Mouse (Mus musculus): ENCODE data around the gene Bola1. TPM values are rescaled to one million over a fixed set of nuclear protein-coding genes. Genes with fewer than 3 reads are reported as not detected.
"Not testable (repeated sequence)": the region's sequence is repeated elsewhere in the genome, so short reads cannot be mapped to it uniquely, and the experiment has no call there.

Gene Bola1
- total RNA-seq, 2 experiments from 2014 or later: 28.6 to 31.3 TPM

DNA sequence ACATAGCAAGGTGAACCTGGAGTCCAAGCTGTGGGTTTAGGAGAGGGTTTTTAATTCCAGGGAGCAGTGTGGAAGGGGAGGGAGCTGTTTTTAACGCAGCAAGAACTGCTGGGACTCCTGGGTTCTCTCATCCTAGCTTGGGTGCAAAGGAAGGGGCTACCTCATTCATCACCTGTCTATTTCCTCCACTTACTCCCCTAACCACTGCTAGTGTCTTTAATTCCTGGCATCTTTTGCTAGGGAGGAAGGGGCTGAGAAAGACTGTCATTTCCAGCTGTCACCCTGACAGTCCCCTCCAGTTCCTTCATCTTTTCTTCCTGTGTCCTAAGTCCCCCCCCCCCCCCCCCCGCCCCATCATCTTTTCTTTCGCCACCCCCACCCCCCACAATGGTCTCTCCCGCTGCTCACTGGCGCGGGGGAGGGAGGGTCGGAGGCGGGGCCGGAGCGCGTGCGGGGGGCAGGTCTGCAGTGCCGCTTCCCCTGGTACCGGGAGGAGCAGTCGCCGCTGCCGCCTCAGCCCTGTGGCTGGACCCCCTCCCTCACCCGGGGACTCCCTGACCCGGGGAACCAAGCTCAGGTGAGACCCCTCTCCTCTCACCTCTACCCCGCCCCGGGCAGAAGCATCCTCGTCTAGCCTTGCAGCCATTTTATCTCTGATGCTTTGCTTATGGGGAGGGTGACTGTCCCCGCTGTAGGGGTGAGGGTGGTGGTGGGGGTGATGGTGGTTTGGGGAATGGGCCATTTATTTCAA is 38.6 kb downstream of the Bola1 start, which contains the start of gene Sv2a:
Gene Sv2a, plus strand, starts transcription at position 425 of the 751 bp plus-strand sequence.
- peak; percentile 71 for DNase-seq

DNA sequence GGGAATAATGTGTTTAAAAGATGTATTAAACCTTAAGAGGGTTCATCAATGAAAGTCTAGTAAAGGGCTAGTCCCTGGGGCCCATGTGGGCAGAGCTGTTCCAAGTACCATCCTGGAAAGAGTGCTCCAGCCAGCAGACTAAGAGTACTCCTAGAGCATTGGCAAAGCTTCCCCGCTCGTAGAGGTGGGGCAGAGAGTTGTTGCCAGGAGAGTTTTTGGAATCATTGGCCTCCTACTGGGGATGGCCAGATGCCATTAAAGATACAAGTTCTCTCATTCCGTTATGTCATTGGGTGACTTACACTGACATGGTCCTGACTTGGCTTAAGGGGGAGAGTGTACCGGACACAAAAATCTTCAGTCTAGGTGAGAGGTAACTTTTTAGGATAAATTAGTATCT is 40.0 kb downstream of the Bola1 start:
- DNase-seq: peak; percentile 70

DNA sequence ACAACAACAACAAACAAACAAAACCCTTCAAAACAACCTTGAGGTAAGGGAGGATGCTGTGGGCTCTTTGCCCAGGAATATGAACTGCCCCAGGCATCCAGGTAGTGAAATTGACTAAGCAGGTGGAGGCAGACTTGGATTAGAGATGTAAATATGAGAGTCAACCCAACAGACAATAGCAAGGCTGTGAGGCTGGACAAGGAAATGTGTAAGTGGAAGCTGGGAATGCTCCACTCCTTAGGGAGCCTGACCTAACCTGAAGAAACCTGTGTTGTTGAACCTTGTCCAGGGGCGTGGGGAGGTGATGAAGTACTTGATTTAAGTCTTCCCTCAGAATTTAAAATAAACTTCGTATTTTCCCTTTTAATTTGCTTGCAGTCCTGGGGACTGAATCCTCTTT is 40.6 kb downstream of the Bola1 start:
- no peak for DNase-seq

DNA sequence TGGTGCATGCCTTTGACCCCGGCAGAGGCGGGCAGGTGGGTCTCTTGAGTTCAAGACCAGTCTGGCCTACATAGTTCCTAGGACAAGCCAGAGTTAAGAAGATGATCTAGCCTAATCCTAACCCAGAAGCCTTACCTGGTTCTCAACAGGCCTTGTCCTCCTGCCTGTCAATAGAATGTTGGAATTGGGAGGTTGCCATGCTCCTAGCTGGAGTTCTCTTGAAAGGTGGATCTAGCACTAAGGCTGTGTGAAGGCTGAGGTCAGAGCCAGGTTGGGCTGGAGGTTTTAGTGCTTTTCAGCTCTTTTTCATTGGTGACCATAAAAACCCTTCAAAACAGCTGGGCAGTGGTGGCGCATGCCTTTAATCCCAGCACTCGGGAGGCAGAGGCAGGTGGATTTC is 41.1 kb downstream of the Bola1 start:
- DNase-seq: no peak

GRCm38 (mm10) chr3:96175251-96175650 is 44.3 kb downstream of the Bola1 start:
- DNase-seq: no peak

DNA sequence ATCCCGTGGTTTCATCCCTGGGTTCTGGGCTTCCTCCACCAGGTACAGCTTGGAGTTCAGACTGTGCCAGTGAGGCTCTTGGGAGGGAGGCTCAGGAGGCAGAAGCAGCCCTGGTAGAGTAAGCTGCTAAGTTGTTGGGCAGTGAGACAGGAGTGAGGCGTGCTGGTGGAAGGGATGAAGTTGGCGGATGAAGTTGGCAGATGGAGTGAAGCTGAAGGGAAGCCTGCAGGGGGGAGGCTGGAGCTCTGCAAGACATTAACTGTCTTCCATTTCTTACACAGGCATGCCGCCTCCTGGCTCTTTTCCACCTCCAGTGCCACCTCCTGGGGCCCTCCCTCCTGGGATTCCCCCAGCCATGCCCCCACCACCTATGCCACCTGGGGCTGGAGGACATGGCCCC is 45.5 kb downstream of the Bola1 start:
- not testable (repeated sequence) for DNase-seq

DNA sequence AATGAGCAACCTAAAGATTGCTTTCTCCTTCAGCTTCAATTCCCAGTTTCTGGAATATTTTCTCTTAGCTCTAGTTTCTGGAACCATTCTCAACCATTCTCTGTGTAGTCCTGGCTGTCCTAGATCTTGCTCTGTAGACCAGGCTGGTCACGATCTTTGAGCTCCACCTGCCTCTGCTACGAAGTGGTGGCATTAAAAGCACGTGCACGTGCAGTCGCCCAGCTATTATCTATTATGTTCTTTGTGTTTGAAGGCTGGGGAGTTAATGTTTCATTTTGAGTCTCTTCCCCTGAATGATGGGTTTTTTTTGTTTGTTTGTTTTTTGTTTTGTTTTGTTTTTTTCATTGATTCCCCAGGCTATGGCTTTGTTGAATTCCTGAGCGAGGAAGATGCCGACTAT is 46.3 kb downstream of the Bola1 start:
- no peak for DNase-seq

DNA sequence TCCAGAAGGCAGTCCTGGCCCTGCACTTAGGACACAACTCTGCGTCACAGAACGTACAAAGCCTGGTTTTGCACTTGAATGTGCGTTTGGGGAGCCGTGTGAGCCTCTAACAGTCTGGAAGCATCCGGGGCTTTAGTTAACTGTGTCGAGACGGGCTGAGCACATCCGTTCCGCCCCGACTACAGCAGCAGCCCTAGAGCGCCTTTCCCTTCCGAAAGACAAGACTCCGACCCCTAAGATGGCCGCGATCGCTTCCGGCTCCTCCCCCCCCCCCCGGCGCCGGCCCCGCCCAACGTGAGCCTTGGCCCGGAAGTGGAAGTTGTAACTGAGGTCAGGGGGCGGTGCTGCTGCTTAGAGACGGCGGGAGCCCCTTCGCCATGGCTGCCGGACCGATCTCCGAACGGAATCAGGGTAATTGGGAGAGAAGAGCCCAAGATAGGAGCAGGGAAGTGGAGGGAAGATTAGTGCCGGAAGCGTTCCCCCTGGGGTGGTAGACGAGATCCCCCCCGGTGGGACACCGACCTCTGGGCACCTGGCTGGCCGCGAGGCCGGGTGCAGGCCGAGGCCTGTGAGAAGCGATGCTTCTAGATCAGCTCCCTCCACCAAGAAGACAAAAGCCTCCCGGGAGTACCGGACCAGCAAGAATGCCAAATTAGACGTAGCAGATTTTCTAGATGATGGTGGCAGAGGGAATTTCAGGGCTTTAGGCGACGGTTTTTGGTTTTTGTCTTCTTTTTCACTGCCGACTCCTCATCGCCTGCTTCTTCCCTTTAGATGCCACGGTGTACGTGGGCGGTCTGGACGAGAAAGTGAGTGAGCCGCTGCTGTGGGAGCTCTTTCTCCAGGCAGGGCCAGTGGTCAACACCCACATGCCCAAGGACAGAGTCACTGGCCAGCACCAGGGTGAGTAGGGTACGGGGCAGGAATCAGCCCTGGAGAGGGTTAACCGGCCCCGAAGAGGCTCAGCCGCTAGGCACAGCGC is 47.0 kb downstream of the Bola1 start, which contains the start of gene Sf3b4:
Gene Sf3b4, plus strand, starts transcription at position 136 of the 982 bp plus-strand sequence.
- DNase-seq: peak; percentile 93

GRCm38 (mm10) chr3:96171583-96172196 is 47.8 kb downstream of the Bola1 start:
- no peak for DNase-seq

GRCm38 (mm10) chr3:96170976-96171545 is 48.4 kb downstream of the Bola1 start:
- DNase-seq: no peak

DNA sequence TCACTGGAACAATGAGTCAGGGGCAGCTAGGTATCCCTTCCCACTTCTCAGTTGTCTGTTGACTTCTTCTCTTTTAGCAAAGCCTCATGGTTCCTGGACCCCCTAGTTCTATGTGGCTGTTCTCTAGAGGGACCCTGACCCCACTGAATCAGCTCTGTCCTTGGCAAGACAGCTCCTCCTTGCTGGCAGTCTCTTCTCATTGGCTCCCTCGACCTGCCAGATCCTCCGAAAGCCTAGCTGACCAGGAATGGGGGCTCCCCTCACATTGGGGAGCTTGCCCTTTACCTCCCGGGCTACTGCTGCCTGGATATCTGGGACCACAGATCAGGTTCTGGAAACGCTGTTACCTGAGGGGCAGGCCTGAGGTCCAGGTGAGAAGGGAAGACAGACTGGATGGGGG is 49.2 kb downstream of the Bola1 start:
- peak; percentile 52 for DNase-seq

DNA sequence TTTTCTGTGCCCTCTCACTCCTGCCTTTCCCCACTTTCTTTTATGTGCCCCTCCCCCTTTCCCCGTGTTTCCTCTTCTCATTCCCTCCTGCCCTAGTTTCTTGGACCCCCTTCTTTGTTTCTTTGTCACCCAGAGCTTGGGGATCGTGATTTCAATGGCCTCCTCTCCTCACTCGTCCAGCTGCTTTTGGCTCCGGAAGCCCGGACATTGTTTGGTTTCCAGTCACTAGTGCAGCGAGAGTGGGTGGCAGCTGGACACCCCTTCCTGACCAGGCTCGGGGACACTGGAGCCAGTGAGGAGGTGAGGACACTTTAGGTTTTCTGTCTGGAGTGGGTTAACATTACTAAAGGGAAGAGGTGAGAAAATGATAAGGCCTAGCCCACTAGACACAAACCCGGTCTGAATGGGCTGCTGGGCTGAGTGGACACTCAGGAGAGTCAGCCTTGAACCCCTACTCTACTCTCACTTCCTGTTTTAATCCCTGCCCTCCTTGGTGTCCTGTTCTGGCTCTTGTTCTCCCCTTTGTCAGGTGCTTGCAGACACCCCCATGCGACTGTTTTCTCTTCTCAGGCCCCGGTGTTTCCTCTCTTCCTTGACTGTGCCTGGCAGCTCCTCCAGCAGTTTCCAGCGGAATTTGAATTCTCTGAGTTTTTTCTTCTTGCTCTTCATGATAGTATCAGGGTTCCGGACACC is 50.9 kb downstream of the Bola1 start:
- DNase-seq: no peak

- no peak for DNase-seq
Measured at GRCm38 (mm10) chr3:96163040-96163439, 56.5 kb downstream of the Bola1 start.

DNA sequence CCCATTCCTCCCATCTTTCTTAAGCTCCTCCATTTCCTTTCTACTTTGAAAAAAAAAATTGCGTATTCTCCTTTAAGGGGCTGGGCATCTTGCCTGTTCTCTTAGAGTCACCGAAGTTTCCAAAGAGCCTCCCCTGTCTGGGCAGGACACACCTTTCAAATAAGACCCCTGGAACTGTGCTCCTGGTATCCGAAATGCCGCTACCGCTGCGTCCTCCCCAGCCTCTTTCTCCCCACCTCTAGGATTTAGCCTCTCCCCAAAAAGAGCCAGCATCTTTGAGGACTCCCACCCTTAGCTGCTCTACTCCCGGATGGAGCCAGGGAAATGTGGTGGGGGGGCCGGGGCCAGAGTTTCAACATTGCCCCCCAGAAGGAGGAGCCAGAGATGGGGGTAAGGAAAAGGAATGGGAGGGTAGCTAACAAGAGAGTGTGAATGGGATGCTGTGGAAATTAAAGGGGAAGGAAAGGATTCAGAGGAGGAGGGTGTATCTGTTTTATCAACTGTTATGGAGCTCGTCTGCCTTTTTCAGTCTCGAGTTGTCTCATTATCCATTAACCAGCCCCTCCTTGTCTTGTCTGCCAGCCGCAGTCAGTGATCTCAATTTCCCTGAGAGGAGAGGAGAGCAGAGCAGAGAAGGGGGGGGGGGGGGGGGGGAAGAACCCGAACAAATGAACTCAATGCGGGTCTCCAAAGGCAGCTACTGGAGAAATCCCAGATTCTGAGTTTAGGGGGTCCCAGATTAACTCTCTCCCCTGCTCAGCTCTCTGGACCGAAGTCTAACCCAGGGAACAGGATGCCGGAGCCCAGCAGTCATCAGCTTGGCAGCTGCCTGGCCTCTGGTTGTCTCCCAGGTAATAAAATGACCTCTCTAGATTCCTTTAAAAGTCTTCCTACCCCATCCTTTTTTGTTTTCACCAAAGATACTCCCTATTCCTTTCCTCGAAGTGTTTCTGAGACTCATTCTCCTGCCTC is 57.4 kb downstream of the Bola1 start, which contains the start of gene Mtmr11:
Gene Mtmr11, plus strand, starts transcription at position 136 of the 972 bp plus-strand sequence.
- peak; percentile 41 for DNase-seq

DNA sequence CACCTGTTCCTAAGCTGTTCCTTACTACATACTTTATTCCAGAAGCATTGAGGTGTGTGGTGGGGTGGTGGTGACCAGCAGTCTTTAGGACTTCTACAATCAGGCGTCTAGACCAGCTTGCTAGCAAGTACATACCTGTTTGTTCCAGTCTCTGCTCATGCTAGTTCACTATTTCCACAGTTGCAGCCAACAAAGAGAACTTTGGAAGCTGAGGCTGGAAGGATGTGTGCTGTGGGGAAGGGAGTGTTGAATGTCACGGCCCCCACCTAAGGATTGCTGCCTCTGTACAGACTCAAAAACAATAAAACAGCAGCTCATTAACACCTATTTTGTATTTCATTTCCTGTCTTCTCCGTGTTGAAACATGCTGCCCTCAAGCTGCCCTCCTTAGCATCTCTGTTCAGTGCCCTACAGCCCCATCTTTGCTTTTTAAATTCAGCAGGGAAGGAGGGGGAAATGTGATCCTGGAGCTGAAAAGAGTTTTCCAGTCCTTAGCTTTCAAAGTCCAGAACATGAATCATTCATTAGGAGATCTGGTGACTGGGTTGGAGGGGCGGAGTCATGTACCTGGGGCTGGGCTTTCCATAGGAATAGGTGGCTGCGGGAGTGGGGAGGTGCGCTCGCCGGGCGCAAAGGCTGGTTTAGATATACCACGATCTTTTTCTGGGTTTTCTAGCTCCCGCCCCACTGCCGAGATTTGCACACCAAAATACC is 58.5 kb downstream of the Bola1 start:
- DNase-seq: peak; percentile 78

DNA sequence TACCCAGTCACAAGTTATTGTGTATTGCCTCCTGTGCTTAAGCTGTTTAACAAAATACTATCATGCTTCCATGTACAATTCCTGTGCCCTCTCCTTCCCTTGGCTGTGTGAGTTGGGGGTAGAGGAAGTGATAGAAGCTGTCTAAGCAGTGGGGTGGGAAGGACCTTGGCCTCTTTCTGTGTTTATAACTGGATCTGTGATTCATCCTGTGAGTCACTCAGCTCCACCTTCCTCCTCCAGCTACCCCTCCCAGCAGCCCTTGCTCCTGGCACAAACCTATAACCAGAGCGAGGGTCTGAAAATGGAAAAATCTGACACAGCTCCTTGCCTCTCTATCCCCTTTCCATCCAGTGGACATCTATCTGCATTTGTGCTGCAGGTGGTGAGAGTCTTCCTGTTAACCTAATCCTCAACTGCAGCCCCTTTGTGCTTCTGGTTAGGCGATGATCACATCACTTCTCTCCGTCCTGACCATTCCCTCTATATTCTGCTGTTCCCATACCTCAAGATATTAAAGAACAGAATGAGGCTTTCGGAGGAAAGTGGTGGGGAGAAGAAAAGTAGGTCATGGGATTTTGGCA is 59.2 kb downstream of the Bola1 start:
- peak; percentile 79 for DNase-seq

DNA sequence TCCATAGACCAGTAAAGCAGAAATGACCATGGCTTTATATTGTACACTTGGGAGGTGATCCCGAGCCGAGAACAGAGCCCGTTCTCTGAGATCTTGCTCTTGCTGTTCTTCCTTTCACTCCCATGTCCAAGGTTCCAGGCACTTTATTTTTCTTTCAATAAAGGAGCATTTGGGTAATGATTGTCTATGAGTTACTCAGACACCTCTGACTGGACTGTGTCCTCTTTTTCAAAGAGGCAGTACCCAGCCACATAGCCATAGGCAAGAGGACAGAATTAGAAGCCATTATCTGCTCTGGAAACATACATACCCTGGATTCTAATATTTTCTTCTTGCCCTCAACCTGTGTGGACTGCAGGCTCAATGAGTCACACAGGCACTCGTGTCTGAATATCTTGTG is 59.7 kb downstream of the Bola1 start:
- no peak for DNase-seq

DNA sequence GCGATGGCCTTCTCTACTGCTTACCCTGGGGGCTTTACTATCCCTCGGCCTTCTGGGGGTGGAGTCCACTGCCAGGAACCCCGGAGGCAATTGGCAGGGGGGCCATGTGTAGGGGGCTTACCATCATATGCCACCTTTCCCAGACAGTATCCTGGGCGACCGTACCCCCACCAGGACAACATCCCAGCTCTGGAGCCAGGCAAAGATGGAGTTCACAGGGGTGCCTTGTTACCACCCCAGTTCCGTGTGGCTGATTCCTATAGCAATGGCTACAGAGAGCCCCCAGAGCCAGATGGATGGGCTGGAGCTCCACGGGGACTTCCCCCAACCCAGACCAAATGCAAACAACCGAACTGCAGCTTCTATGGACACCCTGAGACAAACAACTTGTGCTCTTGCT is 64.0 kb downstream of the Bola1 start:
- no peak for DNase-seq

DNA sequence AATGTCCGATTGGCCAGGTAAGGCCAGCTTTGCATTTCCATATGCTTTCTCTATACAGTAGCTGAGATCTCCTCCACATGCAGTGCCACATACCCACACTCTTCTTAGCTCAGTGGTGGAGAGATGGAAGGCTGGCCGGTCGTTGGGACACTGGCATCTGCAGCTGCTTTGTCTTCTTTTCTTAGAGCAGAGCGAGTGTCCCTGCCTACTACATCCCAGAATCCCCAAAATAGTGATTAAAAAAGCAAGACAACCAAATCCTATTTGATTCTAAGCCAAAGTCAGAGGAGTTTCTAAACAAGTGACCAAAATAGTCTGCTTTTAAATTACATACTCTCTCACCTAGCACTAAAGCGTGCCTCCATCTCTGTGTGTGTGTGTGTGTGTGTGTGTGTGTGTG is 66.9 kb downstream of the Bola1 start:
- no peak for DNase-seq
